Mouse (Mus musculus): ENCODE results near the gene Fam193a.

The Fam193a gene

DNA sequence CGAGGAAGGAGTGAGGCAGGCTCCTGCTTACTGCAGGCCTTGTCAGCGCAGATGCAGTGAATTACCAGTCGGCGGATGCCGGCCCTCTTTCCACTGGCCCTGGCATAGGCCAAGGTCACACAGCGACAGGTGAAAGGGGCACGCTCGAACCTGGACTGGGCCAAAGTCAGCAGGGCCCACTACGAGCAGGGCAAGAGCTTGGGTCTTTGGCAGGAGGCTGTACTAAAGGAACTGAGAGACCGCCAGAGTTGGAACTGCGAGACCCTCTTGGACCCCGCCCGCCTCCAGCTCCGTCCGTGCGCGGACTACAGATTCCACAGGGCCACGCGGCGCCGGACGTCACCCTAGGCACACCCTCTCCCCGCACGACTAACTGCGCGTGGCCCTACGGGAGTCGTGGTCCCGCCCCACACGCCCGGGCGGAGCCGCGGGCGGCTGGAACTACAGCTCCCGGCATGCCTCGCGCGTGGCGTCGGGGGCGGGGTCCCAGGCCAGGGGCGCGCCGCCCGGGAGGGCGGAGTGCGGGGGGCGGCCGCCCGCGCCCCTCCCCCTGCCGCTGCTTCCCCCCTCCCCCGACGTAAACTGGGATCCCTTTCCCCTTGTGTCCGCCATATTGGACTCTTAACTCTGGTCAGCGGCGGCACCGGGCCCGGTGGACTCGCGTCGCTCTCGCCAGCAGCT lies at the start of gene Fam193a:
Gene Fam193a (plus strand): TSS at position 593 of the 681 bp plus-strand sequence.
- peak; percentile 99 for DNase-seq (ENCODE audit: inconsistent age in 2 of 2, low spot score in 1 of 2)

- no peak for DNase-seq (ENCODE audit: inconsistent age in 2 of 2, low spot score in 1 of 2)
These were observed 48.5 kb upstream of the Fam193a start for GRCm38 (mm10) chr5:34321236-34321635.

DNA sequence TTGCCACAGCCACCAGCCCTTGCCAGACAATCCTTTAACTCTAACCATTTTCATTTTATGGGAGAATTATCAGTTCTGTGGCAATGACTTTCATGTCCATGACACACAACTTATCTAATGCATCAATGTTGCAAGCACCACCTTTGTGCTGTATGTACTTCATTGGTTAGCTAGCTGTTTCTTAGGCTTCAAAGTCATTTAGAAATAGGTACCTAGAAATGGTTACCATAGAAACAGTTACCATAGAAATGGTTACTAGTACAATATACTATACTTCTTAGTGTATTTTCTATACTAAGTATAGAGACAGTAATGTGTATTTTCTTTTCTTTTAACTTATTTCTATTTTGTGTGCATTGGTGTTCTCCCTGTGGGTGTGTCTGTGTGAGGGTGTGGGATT lies 44.4 kb upstream of the Fam193a start:
- no peak for DNase-seq (ENCODE audit: inconsistent age in 2 of 2, low spot score in 1 of 2)

- DNase-seq (ENCODE audit: inconsistent age in 2 of 2, low spot score in 1 of 2), result no peak
These were observed 43.5 kb upstream of the Fam193a start for GRCm38 (mm10) chr5:34326249-34326691.

DNA sequence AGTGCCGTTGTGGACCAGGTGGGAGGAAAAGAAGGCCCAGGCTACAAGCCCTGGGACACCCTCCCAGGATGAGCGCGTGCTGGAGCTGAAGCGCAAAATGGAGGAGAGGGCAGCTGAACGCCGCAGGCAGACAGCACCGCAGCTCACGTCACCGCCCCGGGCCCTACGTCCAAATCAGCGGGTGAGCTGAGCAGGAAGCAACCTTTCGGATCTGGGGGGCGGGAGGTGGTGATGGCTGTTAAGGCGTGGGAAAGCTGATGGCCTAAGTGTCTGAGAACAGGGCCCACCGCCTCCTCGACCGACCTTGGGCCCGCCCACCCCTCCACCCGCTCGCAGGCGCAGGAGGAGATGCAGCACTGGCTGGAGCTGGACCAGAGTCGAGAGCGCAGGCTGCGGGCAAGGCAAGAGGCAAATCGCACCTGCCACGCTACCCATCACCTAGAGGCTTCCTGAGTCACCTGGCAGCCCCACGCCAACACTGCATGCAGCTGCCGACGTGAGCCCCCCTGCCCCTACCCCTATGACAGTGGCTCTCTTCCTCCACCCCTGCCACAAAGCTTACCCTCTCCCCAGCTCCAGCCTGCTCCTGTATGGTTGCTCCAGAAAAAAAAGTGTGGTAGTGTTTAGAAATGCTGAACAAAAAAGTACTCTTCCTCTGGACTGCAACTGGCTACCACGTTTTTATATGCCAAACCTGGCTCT lies 42.7 kb upstream of the Fam193a start:
- DNase-seq (ENCODE audit: inconsistent age in 2 of 2, low spot score in 1 of 2), result peak; percentile 27 to 61

- DNase-seq (ENCODE audit: inconsistent age in 2 of 2, low spot score in 1 of 2), result no peak
These were observed 39.6 kb upstream of the Fam193a start for GRCm38 (mm10) chr5:34330136-34330535.

GRCm38 (mm10) chr5:34334081-34334480 lies 35.7 kb upstream of the Fam193a start:
- no peak for DNase-seq (ENCODE audit: inconsistent age in 2 of 2, low spot score in 1 of 2)

DNA sequence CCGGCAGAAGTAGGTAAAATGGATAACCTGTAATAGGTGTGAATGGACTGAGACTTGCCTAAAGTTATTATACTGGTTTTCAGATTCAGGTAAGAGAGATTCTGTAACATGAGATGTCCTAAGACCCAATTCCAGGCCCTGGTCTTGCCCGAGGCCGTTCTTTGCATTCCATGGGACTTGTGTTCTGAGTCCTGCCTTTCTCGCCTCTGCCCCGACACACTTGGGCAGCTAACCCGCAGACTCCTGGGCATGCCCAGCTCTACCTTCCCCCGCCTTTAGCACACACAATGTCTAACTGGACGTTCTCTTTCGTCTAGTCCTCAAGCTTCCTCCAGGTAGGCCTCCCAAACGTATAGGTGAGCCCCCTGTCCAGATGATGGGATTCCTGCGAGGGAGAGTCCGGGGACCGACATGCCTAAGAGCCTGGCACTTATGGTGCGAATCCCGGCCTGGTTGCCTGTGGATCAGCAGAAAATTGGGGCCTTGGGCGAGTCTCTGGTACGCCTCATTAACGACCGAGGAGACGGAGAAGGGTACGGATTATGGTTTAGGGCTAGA lies 34.1 kb upstream of the Fam193a start:
- DNase-seq (ENCODE audit: inconsistent age in 2 of 2, low spot score in 1 of 2), result no peak

- DNase-seq (ENCODE audit: inconsistent age in 2 of 2, low spot score in 1 of 2), result peak; percentile 98 to 99
These were observed 33.5 kb upstream of the Fam193a start, which contains the start of gene Rnf4 for GRCm38 (mm10) chr5:34336097-34336774. Gene Rnf4 (plus strand): TSS chr5:34336289.

GRCm38 (mm10) chr5:34336775-34337450 lies 32.8 kb upstream of the Fam193a start:
- peak; percentile 70 to 86 for DNase-seq (ENCODE audit: inconsistent age in 2 of 2, low spot score in 1 of 2)

- no peak for DNase-seq (ENCODE audit: inconsistent age in 2 of 2, low spot score in 1 of 2)
These were observed 29.5 kb upstream of the Fam193a start for GRCm38 (mm10) chr5:34340246-34340645.

GRCm38 (mm10) chr5:34352084-34352631 lies 17.6 kb upstream of the Fam193a start:
- no peak for DNase-seq (ENCODE audit: inconsistent age in 2 of 2, low spot score in 1 of 2)

- no peak for DNase-seq (ENCODE audit: inconsistent age in 2 of 2, low spot score in 1 of 2)
These were observed 9.5 kb upstream of the Fam193a start for GRCm38 (mm10) chr5:34360261-34360660.

DNA sequence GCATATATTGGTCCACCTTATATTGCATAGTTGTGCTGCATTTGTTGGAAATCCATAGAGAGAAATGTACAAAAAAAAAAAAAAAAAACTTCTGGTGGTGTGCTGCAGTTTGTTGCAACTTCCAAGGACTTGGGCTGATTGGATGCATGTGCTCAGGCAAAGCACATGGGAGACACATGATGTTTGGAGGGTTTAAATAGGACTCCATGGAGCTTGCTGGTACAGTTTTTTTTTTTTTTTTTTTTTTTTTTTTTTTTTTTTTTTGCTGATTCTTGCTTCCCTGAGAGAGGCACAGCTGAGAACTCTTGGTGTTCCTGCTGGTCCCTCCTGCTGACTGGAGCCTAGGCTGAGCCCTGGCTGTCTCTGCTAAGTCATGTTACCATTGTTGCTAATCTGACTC lies 6.6 kb upstream of the Fam193a start:
- no peak for DNase-seq (ENCODE audit: inconsistent age in 2 of 2, low spot score in 1 of 2)

DNA sequence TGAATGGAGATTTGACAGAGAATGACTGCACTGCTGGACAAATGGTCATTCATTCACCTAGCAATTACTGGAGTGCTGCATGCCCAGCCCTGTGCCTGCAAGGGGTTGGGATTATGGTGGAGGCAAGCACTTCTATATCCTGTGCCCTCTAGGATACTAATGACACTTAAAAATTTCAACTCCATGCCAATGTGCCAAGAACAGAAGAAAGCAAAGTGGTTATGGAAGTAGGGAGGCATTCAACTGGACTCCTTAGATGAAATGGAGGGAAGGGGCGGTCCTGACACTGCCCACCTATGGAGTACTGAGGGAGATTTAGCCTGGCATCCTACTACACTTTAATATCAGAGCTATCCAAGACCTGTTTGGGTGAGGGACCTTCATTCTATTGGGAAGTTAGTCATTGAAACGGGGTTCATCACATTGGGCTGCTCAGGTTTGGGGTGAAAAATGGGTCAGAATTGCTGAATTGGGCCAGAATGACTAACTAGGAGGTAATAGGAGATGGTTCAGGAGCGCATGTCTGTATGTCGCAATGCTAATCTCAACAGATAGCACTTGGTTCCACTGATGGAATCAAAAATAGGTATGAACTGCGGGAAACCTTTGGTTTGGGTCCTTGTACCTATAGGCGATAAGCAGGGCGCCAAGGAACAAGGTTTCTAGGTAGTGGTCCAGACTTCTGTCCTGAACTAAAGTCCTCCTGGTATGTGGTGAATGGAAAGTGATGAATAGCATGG lies 1.0 kb upstream of the Fam193a start:
- DNase-seq (ENCODE audit: inconsistent age in 2 of 2, low spot score in 1 of 2), result no peak

GRCm38 (mm10) chr5:34370022-34370823 lies 490 bp downstream of the Fam193a start:
- DNase-seq (ENCODE audit: inconsistent age in 2 of 2, low spot score in 1 of 2), result peak; percentile 59 to 79

- no peak for DNase-seq (ENCODE audit: inconsistent age in 2 of 2, low spot score in 1 of 2)
These were observed 1.1 kb downstream of the Fam193a start for GRCm38 (mm10) chr5:34370840-34371239.

GRCm38 (mm10) chr5:34372141-34372540 lies 2.4 kb downstream of the Fam193a start:
- no peak for DNase-seq (ENCODE audit: inconsistent age in 2 of 2, low spot score in 1 of 2)

DNA sequence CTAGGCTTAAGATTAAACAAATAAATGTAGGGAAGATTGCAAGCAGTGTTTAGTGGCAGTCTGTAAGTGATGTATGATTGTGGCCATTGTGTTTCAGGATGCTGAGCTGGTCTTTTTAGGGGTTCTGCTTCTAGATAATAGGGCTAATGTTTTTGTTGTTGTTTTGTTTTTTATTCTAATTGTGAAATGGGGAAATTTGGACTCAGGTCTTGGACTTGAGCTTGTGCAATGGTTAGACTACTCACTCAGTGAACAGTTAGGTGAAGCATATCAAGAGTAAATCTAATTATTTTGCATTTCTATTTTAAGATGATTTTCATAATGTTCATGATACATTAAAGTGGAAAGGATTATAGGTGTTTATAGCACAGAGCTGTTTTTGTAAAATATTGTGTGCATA lies 2.8 kb downstream of the Fam193a start:
- no peak for DNase-seq (ENCODE audit: inconsistent age in 2 of 2, low spot score in 1 of 2)
